Mouse (Mus musculus): ENCODE data around the gene Zfp619. TPM values are rescaled to one million over a fixed set of nuclear protein-coding genes. Genes with fewer than 3 reads are reported as not detected.
"Not testable (repeated sequence)": the region's sequence is repeated elsewhere in the genome, so short reads cannot be mapped to it uniquely, and the experiment has no call there.

Gene Zfp619
- total and polyA plus RNA-seq, 2 experiments from 2014 or later, result 1.8 to 6.2 TPM

DNA sequence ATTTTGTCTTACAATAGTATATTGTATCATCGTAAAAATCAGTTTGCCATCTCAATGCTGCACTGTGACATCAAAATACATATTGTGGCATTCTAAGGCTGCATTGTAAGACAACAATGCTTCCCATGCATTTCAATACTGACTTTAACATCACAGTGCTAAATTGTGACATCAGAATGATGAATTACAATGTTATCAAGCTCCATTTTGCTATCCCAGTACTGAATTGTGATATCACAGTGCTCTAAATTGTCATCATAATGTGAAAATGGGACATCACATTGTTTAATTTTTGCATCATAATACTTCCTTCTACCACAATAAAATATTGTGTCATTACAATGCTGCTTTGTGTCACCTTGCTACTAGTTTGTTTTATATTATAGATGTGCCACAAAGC is 70.5 kb downstream of the Zfp619 start:
- Histone ChIP-seq H3K9me3 (ENCODE audit: low read length) (no peaks in the 10 kb centered on the region), H3K4me2 (ENCODE audit: low read depth, low read length, poor library complexity, severe bottlenecking) (peak overlapping the region; percentile 49; the same call in 1 of the 2 replicates), H3K27me3 (ENCODE audit: insufficient read depth, low read length) (no peaks in the 10 kb centered on the region), H3K4me1 (ENCODE audit: insufficient read depth, low read length) (no peaks in the 10 kb centered on the region), H3K27ac (ENCODE audit: low read depth, low read length) (no peak overlapping the region), H3K36me3 (ENCODE audit: insufficient read depth, low read length) (no peaks in the 10 kb centered on the region), H3K4me3 (ENCODE audit: low read depth, low read length) (peak overlapping the region; percentile 40; the same call in 1 of the 2 replicates), H3K9ac (replicated peaks; ENCODE audit: low read length, poor library complexity, severe bottlenecking) (no peak overlapping the region)
- no peak for TF ChIP-seq CTCF (IDR thresholded peaks at IDR 0.05)
- WGBS, result 73% methylated on average over 1 of the region's 1 CpGs
- DNase-seq (ENCODE audit: low spot score) (peak; percentile 13), ATAC-seq (ENCODE audit: low FRiP score) (0 out of 2 replicates have a peak, but pooled peaks have one; percentile 1)

DNA sequence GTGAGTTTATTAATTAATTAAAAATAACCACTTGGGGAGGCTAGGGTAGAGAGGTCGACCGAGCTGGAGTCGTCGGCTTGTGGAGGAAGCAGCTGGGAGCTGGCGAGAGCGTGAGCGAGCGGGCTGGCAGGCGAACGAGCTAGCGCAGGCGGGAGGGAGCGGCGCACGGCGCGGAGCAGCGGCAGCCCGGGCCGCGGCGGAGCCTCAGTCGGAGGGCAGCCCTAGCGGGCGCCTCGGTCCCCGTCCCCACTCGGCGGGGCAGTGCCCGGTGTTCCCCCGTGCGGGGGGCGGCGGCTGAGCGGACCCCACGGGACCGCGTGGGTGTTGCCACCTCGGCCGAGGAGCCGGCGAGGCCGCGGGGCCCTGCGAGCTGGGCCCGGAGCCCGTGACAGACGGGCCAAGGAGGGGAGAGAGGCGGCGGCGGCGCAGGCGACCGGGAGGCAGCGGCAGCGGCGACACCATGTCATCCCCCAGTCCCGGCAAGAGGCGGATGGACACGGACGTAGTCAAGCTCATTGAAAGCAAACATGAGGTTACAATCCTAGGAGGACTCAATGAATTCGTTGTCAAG is 71.0 kb downstream of the Zfp619 start:
- Histone ChIP-seq H3K9ac (replicated peaks; ENCODE audit: low read length, poor library complexity, severe bottlenecking) (peak overlapping the region; percentile 52), H3K27ac (ENCODE audit: low read depth, low read length) (peak overlapping the region; percentile 43; the same call in 1 of the 2 replicates), H3K4me2 (ENCODE audit: low read depth, low read length, poor library complexity, severe bottlenecking) (peak overlapping the region; percentile 49), H3K4me3 (ENCODE audit: low read depth, low read length) (peak overlapping the region; percentile 40)
- DNase-seq (ENCODE audit: low spot score), result peak; percentile 53
- not testable (repeated sequence) for H3K27me3 ChIP-seq (ENCODE audit: insufficient read depth, low read length); H3K9me3 ChIP-seq (ENCODE audit: low read length); H3K4me1 ChIP-seq (ENCODE audit: insufficient read depth, low read length); H3K36me3 ChIP-seq (ENCODE audit: insufficient read depth, low read length)
- WGBS, result under 1% methylated on average over 47 of the region's 62 CpGs
- peak; percentile 90 for ATAC-seq (ENCODE audit: low FRiP score)

- H3K27me3 ChIP-seq (ENCODE audit: insufficient read depth, low read length); H3K9ac ChIP-seq (replicated peaks; ENCODE audit: low read length, poor library complexity, severe bottlenecking); H3K4me1 ChIP-seq (ENCODE audit: insufficient read depth, low read length); H3K9me3 ChIP-seq (ENCODE audit: low read length); H3K36me3 ChIP-seq (ENCODE audit: insufficient read depth, low read length); DNase-seq (ENCODE audit: low spot score); H3K27ac ChIP-seq (ENCODE audit: low read depth, low read length): not testable (repeated sequence)
- Histone ChIP-seq H3K4me2 (ENCODE audit: low read depth, low read length, poor library complexity, severe bottlenecking) (peak overlapping the region; percentile 49), H3K4me3 (ENCODE audit: low read depth, low read length) (peak overlapping the region; percentile 40)
- ATAC-seq (ENCODE audit: low FRiP score), result peak; percentile 12; the same call in 1 of the 2 replicates
- WGBS, result 37% methylated on average over 6 of the region's 7 CpGs
These were observed 71.5 kb downstream of the Zfp619 start for GRCm38 (mm10) chr7:39589044-39589443.

Other genes with a start within 250 kb of the Zfp619 start
- not detected in 2 replicates for gene Gm5114, start 104.6 kb upstream of the Zfp619 start, total RNA-seq (2014; rRNA removed)
- gene Gm5114, start 104.6 kb upstream of the Zfp619 start, polyA plus RNA-seq (2015; fragmentation: Nextera tagmentation; extraction: Ambion mirVana), result not detected in 2 replicates